Mouse (Mus musculus) c-Kit-negative CD71-positive TER-119-positive erythroid progenitor cells, embryonic 14.5 days (primary cell): Measurements from ENCODE around the gene Zfp160.
"Not testable (repeated sequence)": the region's sequence is repeated elsewhere in the genome, so short reads cannot be mapped to it uniquely, and the experiment has no call there.

Experiments
- DNase-seq: peaks from one replicate; pipeline ENCODE4 v3.0.0-alpha.2; 2013; ENCODE audit warnings: low read depth, low spot score

Zfp160 gene

DNA sequence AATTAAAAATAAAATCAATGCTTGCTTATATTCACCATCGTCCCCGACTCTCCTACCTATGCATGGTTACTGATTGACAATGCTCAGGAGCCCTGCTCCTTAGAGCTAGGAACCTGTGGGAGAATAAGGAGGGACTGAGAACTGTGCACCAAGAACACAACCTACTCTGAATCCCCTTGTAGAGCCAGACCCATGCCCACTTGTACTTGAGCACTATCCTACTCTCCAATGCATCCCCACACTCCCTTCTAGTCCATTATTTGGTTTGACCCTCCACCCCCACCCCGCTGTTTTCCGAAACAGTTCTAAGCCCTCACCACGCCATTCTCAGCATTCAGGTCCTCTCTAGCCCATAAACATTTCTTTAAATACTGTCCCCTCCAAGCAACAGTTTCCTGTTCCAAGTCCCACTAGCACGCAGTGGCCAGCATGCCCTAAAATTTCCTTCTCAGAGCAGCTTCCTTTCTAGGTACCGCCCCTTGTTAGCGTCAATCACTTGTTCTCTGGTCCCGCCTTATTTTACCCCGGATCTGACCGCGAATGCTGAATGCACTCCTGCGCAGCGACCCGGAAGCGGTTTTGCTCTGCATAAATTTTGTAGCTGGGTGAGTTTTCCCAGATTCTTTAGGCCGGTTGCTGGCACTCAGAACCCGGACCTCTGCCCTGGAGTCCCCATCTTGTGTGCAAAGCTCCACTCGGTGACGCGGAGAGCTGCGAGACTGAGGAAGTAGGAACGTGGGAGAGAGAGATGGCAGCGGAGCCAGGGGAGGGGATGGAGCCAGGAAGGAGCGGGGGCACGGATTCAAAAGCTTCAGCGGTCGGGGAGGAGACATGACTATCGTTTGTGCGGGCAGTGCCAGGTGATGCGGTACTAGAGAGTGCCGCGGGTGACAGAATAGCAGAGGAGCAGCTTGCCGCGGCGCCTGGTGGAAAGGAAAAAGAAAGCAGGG lies at the start of gene Zfp160:
Gene Zfp160 (plus strand): TSS at position 522 of the 950 bp plus-strand sequence.
- peak; percentile 68 for DNase-seq

- no peak for DNase-seq
Measured at GRCm38 (mm10) chr17:20960386-20960785, 48.3 kb upstream of the Zfp160 start.

DNA sequence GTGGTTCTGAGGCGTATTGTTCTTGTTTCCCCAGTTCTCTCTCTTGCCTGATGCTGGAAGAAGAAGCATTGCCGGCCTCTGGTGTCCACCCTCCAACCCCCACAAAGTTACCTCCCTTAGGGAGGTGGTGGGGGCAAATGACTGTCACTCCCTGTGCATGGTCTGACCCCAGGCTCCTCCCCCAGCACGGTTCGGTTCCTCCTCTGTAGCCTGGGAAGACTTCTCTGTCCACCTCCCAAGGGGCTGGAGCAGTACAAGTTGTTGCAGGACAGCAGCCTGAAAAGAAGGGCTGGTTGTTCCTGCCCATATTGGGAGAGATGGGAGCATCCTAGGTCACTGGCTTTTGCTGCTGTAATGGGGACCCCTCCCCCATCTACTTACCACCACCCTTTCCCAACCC lies 43.3 kb upstream of the Zfp160 start:
- no peak for DNase-seq

- no peak for DNase-seq
Measured at GRCm38 (mm10) chr17:20966681-20967080, 42.0 kb upstream of the Zfp160 start.

DNA sequence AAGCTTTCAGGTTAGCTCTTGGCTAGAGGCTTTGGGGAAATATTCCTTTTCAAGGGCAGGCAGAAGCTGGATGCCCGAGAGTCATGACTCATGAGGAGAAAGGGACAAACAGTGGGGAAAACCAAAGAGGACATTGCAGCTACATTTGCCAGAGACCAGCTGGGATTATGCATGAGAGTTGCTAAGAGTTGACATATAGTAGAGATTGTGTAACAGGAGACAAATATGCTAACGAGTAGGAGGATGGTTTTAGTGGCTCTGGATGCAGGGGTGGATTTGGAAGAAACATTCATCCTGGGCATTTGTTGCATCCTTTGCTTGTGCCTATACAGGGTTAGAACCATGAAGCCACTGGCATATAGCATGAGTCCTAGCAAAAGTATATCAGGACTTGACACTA lies 15.0 kb upstream of the Zfp160 start:
- DNase-seq: no peak

- DNase-seq: no peak
Measured at GRCm38 (mm10) chr17:20996364-20996763, 12.3 kb upstream of the Zfp160 start, which contains the start of gene Vmn1r233. Gene Vmn1r233, minus strand, starts transcription at chr17:20996464.

DNA sequence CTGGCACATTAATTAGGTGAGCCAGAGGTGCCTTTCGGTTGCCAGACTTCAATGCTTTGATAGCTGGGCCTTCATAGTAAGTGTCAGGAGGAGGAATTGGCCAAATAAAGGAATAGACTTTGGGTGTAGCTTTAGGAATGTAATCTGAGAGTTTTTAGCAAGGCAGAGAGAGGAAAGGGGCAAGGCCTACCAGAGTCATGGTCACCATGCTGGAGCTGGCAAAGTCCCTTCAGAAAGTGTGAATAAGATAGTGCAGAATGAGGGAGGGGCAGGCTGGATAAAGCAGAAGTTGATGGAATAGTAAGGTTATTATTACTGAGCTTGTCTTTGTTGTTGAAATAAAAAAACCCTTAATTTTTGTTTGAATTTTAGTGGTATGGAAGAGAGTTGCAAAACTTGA lies 1.0 kb downstream of the Zfp160 start:
- no peak for DNase-seq

DNA sequence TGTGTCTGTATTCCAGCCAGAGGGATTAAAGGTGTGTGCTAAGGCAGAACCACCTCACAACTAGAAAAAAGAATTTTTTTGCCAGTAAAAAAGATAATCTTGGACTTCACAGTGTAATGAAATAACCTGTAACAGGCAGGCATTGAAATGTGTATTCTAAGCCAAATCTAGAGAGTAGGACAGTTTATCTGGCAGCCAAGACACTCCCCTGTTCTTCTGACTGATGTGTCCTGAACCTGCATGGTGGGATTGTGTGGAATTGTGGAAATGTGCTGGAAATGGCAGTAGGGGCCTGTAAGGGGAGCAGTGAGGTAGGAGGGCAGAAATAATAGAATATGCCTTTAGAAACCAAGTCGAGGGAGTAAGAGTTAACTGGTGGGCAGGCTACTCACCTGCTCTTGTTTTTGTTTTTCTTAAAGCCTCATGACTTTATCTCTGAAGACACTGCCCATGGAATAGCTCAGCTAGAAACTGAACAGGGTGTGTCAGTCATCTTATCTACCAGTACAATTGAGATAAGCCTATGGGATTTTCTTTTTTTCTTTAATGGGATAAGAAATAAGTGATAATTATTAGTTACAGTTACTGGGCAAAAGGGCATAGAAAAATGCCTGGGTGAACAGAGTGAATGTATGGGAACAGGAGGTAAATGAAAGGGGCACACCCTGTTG lies 9.8 kb downstream of the Zfp160 start:
- DNase-seq: no peak

DNA sequence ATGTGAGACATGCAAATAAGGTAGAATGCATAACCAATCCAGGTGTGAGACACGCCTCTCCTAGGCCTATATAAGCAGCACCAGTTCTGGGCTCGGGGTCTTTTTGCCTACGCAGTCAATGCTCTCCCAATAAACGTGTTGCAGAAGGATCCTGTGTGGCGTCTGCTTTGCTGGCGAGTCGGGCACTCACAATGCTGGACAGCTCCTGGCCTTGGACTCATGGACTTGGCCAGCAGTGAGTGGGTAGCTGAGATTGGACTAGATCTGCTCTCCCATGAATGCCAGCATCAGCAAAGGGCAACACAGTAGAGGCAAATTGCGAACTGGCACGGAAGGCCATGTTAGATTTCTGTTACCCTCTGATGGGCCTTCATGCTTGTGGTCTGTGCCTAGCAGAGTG lies 39.3 kb downstream of the Zfp160 start:
- not testable (repeated sequence) for DNase-seq

DNA sequence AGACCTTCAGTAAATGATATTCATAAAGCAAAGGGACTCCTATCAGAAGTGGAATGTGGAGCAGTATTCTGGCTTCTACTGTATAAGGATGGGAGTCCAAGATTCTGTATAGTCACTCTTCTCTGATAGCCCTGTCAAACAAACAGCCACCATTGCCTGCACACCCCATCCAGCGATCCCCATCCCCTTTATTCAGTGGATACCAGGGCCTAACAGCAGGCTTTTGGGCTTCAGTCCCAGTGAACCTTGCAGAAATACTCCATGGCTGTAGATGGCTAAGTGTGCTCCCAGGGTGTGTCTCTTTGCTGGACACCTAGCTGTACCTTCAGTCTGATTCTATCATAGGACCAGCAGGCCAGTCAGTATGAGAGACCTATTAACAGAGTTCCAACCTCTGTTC lies 42.2 kb downstream of the Zfp160 start:
- DNase-seq: no peak

DNA sequence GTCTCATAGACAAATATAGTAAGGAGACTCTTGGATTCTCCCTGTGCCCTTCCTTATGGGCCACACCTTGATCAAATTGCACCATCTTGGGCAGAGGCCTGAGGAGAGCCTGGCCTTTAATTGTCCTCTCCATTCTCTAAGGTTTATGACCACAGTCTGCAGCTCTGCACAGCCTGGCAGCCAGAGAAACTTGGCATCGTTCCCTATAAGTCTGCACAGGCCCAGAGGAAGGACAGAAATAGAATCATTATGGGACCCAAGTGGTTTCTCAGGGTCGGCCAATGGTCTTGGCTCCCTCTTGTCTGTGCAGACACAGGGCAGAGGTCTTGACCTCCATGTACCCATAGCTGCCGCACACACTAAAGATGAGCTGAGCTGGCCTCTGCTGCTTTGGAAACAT lies 42.6 kb downstream of the Zfp160 start:
- DNase-seq: not testable (repeated sequence)

DNA sequence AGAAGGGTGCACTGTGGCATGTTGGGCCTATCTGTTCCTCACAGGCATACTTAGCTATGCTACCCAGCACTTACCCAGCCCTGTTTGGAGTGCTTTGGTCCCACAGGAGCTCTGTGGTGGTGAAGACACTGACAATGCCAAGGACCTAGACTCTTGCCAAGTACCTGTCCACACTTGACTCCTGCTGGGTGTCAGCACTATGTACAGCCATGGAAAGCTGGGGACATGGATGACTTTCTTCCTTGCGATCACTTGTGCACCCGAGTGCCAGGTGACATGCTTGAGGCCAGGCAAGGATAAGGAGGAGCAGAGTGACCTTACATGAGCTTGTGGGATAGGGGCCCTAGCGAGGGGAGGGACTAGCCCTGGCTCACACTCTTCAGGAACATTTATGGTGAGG lies 43.2 kb downstream of the Zfp160 start:
- not testable (repeated sequence) for DNase-seq

DNA sequence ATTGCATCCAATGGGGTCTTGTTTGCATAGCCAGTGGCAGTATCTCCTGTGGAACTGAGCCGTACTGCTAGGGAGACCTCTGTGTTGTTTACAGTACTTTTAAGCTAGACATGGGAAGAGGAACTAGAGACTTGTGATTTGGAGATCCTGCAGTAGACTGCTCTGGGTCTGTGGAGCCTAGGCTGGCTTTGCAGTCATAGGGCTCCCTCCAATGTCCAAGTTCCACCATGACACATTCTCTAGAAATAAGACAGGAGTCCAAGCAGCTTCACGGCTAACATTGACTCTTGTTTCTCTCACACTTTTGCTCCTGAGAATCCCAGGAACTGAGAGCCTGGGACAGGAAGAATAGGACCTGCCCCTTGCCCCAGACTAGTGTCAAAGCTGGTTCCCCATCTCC lies 44.6 kb downstream of the Zfp160 start:
- DNase-seq: no peak

DNA sequence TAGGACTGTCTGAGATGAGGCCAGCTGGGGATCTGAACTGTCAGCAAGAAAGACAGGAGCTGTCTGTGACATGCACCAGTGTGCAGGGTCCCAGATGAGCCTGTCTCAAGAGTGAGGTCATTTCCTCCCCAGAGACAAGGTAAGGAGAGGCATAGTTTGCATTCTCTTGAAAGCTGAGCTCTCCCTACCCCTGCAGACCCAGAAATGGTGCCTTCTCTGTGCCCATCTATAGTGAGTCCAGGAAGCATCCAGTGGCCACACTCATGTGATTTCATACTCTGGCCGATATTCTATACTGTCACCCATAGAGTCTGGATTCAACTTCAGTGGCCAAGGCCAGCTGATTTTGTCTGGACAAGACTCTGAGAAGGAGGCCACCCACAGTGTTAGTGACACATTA lies 46.4 kb downstream of the Zfp160 start:
- not testable (repeated sequence) for DNase-seq

GRCm38 (mm10) chr17:21065501-21065900 lies 56.8 kb downstream of the Zfp160 start:
- no peak for DNase-seq

DNA sequence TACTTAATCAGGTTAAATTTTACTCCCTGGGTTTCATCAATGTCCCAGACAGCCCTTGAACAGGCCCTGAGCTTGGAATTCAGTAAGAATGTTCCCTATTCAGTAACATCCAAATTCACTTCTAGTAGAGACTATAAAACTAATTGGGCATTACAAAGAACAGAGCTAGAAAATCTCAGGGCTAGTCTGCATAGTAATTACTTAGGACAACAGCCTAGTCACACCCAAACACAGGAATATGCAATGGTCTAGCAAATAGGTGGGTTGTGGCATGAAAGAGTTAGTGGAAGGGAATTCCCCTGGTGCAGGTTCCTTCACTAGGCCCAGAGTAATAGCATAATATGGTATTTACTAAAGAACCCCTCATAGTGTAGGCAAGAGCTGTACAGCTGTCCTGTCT lies 58.3 kb downstream of the Zfp160 start:
- no peak for DNase-seq

DNA sequence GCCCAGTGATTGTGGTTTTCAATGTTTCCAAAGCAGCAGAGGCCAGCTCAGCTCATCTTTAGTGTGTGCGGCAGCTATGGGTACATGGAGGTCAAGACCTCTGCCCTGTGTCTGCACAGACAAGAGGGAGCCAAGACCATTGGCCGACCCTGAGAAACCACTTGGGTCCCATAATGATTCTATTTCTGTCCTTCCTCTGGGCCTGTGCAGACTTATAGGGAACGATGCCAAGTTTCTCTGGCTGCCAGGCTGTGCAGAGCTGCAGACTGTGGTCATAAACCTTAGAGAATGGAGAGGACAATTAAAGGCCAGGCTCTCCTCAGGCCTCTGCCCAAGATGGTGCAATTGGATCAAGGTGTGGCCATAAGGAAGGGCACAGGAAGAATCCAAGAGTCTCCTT lies 60.7 kb downstream of the Zfp160 start:
- DNase-seq: not testable (repeated sequence)

DNA sequence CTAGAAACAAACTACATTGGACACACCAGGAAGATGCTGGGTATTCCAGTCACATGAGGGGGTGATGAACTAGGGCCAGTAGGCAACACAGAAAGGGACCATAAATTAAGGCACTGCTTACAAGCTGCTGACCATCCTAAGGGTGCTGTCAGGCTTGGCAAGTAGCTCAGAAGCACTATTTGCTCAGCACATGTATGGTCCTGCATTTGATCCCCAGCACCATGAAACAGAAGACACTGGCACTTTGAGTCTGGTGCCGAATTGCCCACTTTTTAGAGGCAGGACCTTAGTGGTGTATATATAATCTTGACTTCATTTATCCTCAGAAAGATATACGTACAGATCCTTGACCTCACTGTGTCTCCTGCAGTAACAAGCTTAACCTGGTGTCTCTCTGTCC lies 62.3 kb downstream of the Zfp160 start:
- not testable (repeated sequence) for DNase-seq
